Mouse (Mus musculus) forebrain, embryonic 12.5 days (tissue): Measurements from ENCODE around the gene Olfr721-ps1. TPM values are rescaled to one million over a fixed set of nuclear protein-coding genes. Genes with fewer than 3 reads are reported as not detected.

ENCODE experiments used
- polyA plus RNA-seq: library from polyadenylated mRNA; unstranded; fragments of >200 nt; fragmentation: Nextera tagmentation; extraction: Ambion mirVana; gene quantifications from 2 replicates; pipeline ENCODE4 v1.2.1, GENCODE M21; 2016

Olfr721-ps1 gene
- polyA plus RNA-seq, 1 experiment from 2014 or later, result not detected

Other genes with a start within 250 kb of the Olfr721-ps1 start
- gene Olfr720, start 214.5 kb upstream of the Olfr721-ps1 start, polyA plus RNA-seq, result not detected in 2 replicates
- not detected in 2 replicates for gene Olfr31, start 78.5 kb upstream of the Olfr721-ps1 start, polyA plus RNA-seq
- 1.4 TPM in 2 replicates for gene Il3ra, start 55.0 kb upstream of the Olfr721-ps1 start, polyA plus RNA-seq